Mouse (Mus musculus): ENCODE results near the gene Kbtbd3. TPM values are rescaled to one million over a fixed set of nuclear protein-coding genes. Genes with fewer than 3 reads are reported as not detected.

The Kbtbd3 gene
- polyA plus RNA-seq (2014; fragmentation: Illumina TruSeq; extraction: RNeasy Lipid Tissue Mini Kit (QIAGEN cat#74804); ENCODE audit: low read depth, low replicate concordance), result 12.0 TPM

DNA sequence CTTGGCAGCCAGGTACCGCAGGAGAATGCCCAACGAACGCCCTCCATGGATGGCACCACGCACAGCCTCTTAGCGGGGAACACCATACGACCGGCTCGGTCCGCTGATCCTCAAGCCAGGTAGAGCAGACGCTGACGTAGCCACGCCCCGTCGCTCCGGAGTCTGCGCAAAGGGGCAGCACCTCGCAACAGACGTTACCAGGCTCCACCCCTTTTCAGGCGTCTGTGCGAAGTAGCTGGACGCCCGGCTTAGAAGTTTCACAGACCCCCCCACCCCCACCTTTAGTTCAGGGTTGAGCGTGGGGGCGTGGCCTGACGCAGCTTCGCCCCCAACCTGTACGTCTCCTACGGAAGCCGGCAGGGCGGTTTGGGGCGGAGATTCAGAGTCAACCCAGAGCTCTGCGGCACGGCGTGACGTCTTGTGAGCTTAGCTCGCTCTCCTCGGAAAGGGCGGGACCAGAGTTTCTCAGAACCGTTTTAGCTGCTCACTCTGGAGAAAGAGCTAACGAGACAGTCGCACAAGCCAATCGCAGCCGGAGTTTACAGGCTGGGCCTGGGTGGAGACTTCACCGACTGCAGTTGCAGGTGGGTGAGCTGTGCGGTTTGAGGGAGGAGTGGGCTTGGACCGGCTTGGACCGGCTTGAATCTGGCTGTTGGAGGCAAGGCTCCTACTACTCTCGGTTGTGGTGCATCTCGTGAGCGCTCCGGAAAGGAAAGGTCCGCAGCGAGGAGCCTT, at the start of gene Kbtbd3, which contains the start of gene Aasdhppt:
Gene Kbtbd3, plus strand, starts transcription at position 483 of the 735 bp plus-strand sequence.
Gene Aasdhppt, minus strand, starts transcription at position 121 of the 735 bp plus-strand sequence.

GRCm38 (mm10) chr9:4375828-4376639, 66.4 kb downstream of the Kbtbd3 start, which contains the start of gene Msantd4:
Msantd4 (plus strand) TSS chr9:4376562.

Other genes starting within 250 kb of the Kbtbd3 start
- gene Aasdhppt, start 362 bp upstream of the Kbtbd3 start, polyA plus RNA-seq (2014; fragmentation: Illumina TruSeq; extraction: RNeasy Lipid Tissue Mini Kit (QIAGEN cat#74804); ENCODE audit: low read depth, low replicate concordance), result 60.8 TPM
- 21.3 TPM for gene Msantd4, start 66.7 kb downstream of the Kbtbd3 start, polyA plus RNA-seq (2014; fragmentation: Illumina TruSeq; extraction: RNeasy Lipid Tissue Mini Kit (QIAGEN cat#74804); ENCODE audit: low read depth, low replicate concordance)